Mouse (Mus musculus) lung, postnatal 0 days (tissue): ENCODE data around the gene Tesc. TPM values are rescaled to one million over a fixed set of nuclear protein-coding genes. Genes with fewer than 3 reads are reported as not detected.
A peak's percentile ranks its signal among the peaks of the same experiment; 100 is the strongest.

Source experiments
- ATAC-seq: fragments of 200-750 bp; cut with Nextera tagmentation; 2 replicates; pipeline ENCODE4 v1.8.0; 2017; ENCODE audit warnings: moderate library complexity
- DNase-seq: peaks from one replicate; pipeline ENCODE4 v3.0.0-alpha.2; 2016; ENCODE audit warnings: low spot score
- H3K27ac ChIP-seq: fragments of 300-500 bp; sonication (generic); 2 replicates; pipeline ENCODE4 v1.5.1; 2014; ENCODE audit warnings: antibody characterized with exemption, mild to moderate bottlenecking, low read length, mixed read lengths
- H3K27me3 ChIP-seq: fragments of 300-500 bp; sonication (generic); replicated peaks from 2 replicates; pipeline ENCODE4 v1.6.1; 2014; ENCODE audit warnings: low read length, mixed read lengths; ENCODE audit not compliant: insufficient read depth
- H3K36me3 ChIP-seq: fragments of 300-500 bp; sonication (generic); 2 replicates; pipeline ENCODE4 v1.6.1; 2014; ENCODE audit warnings: low read length, mixed read lengths; ENCODE audit not compliant: insufficient read depth
- H3K4me1 ChIP-seq: fragments of 300-500 bp; sonication (generic); 2 replicates; pipeline ENCODE4 v1.6.1; 2014; ENCODE audit warnings: antibody characterized with exemption, low read depth, low read length, mixed read lengths; ENCODE audit not compliant: insufficient read depth
- H3K4me2 ChIP-seq: fragments of 300-500 bp; sonication (generic); replicated peaks from 2 replicates; pipeline ENCODE4 v1.6.1; 2014; ENCODE audit warnings: low read depth, mild to moderate bottlenecking, low read length, moderate library complexity, mixed read lengths
- H3K4me3 ChIP-seq: fragments of 300-500 bp; sonication (generic); 2 replicates; pipeline ENCODE4 v1.5.1; 2014; ENCODE audit warnings: low read depth, low read length
- H3K9ac ChIP-seq: fragments of 300-500 bp; sonication (generic); replicated peaks from 2 replicates; pipeline ENCODE4 v1.6.1; 2014; ENCODE audit warnings: low read depth, mild to moderate bottlenecking
- H3K9me3 ChIP-seq: fragments of 300-500 bp; sonication (generic); 2 replicates; pipeline ENCODE4 v1.6.1; 2016; ENCODE audit warnings: low read length, mixed read lengths
- CTCF ChIP-seq: IDR thresholded peaks from 2 replicates; pipeline ENCODE4 v1.5.1; 2016; ENCODE audit warnings: antibody characterized with exemption, mild to moderate bottlenecking
- EP300 ChIP-seq: IDR thresholded peaks from 2 replicates; pipeline ENCODE4 v1.6.1; 2016; ENCODE audit warnings: antibody characterized with exemption, mild to moderate bottlenecking, control low read depth
- WGBS: fragments of 180-500 bp; shearing (Covaris S2); extraction: QIAGEN DNeasy Blood & Tissue Kit; methylation state at CpG from one replicate; pipeline ENCODE4 v1.1.7; 2014; 5-methylcytosine and 5-hydroxymethylcytosine counted together
- polyA plus RNA-seq: library from polyadenylated mRNA; unstranded; fragments of >200 nt; fragmentation: Nextera tagmentation; extraction: Ambion mirVana; gene quantifications from 2 replicates; pipeline ENCODE4 v1.2.1, GENCODE M21; 2015

The Tesc gene
- polyA plus RNA-seq, result 1.5 and 1.6 TPM in 2 replicates

- TF ChIP-seq CTCF (no peak), EP300 (no peak)
- Histone ChIP-seq H3K4me2 (peak within 1 kb of the TSS; percentile 90), H3K9ac (no peak within 1 kb of the TSS), H3K27me3 (peaks cover 37% of the 10 kb centered on the region), H3K4me1 (peaks cover 8% of the 10 kb centered on the region; the same call in 1 of the 2 replicates), H3K27ac (no peak within 1 kb of the TSS), H3K4me3 (peak within 1 kb of the TSS; percentile 46), H3K36me3 (no peaks in the 10 kb centered on the region), H3K9me3 (no peaks in the 10 kb centered on the region)
- WGBS, result 1% methylated on average over 46 of the region's 63 CpGs
- DNase-seq (no peak), ATAC-seq (peak; percentile 8; the same call in 1 of the 2 replicates)
These were observed at the start of gene Tesc for GRCm38 (mm10) chr5:118027698-118028190. Tesc (plus strand) TSS chr5:118027743.

- 0 out of 2 replicates have a peak overlapping the region, but pooled peaks have one; percentile 95 for H3K4me3 ChIP-seq
- DNase-seq (no peak), ATAC-seq (no peak)
- 65% methylated on average over 17 of the region's 17 CpGs for WGBS
- no peak overlapping the region for H3K27ac ChIP-seq
- TF ChIP-seq EP300 (no peak), CTCF (no peak)
- H3K9me3 ChIP-seq, result no peaks in the 10 kb centered on the region
- H3K36me3 ChIP-seq, result no peaks in the 10 kb centered on the region
- no peaks in the 10 kb centered on the region; the same call in 1 of the 2 replicates for H3K4me1 ChIP-seq
- H3K9ac ChIP-seq, result no peak overlapping the region
- peak overlapping the region; percentile 95 for H3K4me2 ChIP-seq
- no peaks in the 10 kb centered on the region for H3K27me3 ChIP-seq
These were observed 49.3 kb upstream of the Tesc start for GRCm38 (mm10) chr5:117978159-117978697.

- no peak overlapping the region for H3K4me2 ChIP-seq
- WGBS, result 90% methylated on average over 5 of the region's 5 CpGs
- TF ChIP-seq CTCF (no peak), EP300 (no peak)
- H3K4me3 ChIP-seq, result no peak overlapping the region
- no peaks in the 10 kb centered on the region for H3K9me3 ChIP-seq
- no peak for DNase-seq
- H3K27ac ChIP-seq, result no peak overlapping the region
- H3K27me3 ChIP-seq, result no peaks in the 10 kb centered on the region
- ATAC-seq, result no peak
- H3K4me1 ChIP-seq, result no peaks in the 10 kb centered on the region; the same call in 1 of the 2 replicates
- H3K9ac ChIP-seq, result no peak overlapping the region
- no peaks in the 10 kb centered on the region for H3K36me3 ChIP-seq
These were observed 48.5 kb upstream of the Tesc start for GRCm38 (mm10) chr5:117979082-117979481.

GRCm38 (mm10) chr5:117980921-117981320 is 46.6 kb upstream of the Tesc start:
- no peaks in the 10 kb centered on the region; the same call in 1 of the 2 replicates for H3K4me1 ChIP-seq
- no peak overlapping the region for H3K27ac ChIP-seq
- no peak overlapping the region for H3K4me2 ChIP-seq
- H3K36me3 ChIP-seq, result no peaks in the 10 kb centered on the region
- TF ChIP-seq CTCF, result no peak
- TF ChIP-seq EP300, result no peak
- no peaks in the 10 kb centered on the region for H3K27me3 ChIP-seq
- H3K9ac ChIP-seq, result no peak overlapping the region
- DNase-seq, result peak; percentile 37
- 63% methylated on average over 8 of the region's 8 CpGs for WGBS
- no peaks in the 10 kb centered on the region for H3K9me3 ChIP-seq
- H3K4me3 ChIP-seq, result no peak overlapping the region
- ATAC-seq, result no peak

- H3K36me3 ChIP-seq, result 0 out of 2 replicates have a peak, but pooled peaks cover 4% of the 10 kb centered on the region
- peak; percentile 37 for DNase-seq
These were observed 45.6 kb upstream of the Tesc start for GRCm38 (mm10) chr5:117981943-117982342.

GRCm38 (mm10) chr5:117986327-117986726 is 41.2 kb upstream of the Tesc start:
- Histone ChIP-seq H3K4me1 (no peaks in the 10 kb centered on the region), H3K9ac (no peak overlapping the region), H3K4me3 (no peak overlapping the region), H3K36me3 (0 out of 2 replicates have a peak, but pooled peaks cover 9% of the 10 kb centered on the region), H3K9me3 (no peaks in the 10 kb centered on the region), H3K27ac (no peak overlapping the region), H3K27me3 (no peaks in the 10 kb centered on the region), H3K4me2 (no peak overlapping the region)
- no peak for TF ChIP-seq EP300
- TF ChIP-seq CTCF, result no peak
- DNase-seq, result no peak
- 56% methylated on average over 4 of the region's 4 CpGs for WGBS
- no peak for ATAC-seq

More at GRCm38 (mm10) chr5:117981943-117982342, 45.6 kb upstream of the Tesc start:
- H3K4me1 ChIP-seq, result no peaks in the 10 kb centered on the region; the same call in 1 of the 2 replicates
- H3K4me3 ChIP-seq, result no peak overlapping the region
- H3K9me3 ChIP-seq, result no peaks in the 10 kb centered on the region
- peak; percentile 54 for ATAC-seq
- no peak for TF ChIP-seq EP300
- TF ChIP-seq CTCF, result no peak
- no peak overlapping the region for H3K27ac ChIP-seq
- H3K4me2 ChIP-seq, result no peak overlapping the region
- no peak overlapping the region for H3K9ac ChIP-seq
- 61% methylated on average over 5 of the region's 5 CpGs for WGBS
- H3K27me3 ChIP-seq, result no peaks in the 10 kb centered on the region
